Mouse (Mus musculus): ENCODE data around the gene Pcolce.

GRCm38 (mm10) chr5:137610056-137610455 lies 3.5 kb downstream of the Pcolce start:
- TF ChIP-seq EP300 (IDR thresholded peaks at IDR 0.05) (no peak), CTCF (IDR thresholded peaks at IDR 0.05) (no peak)

Measured in lung, postnatal 0 days (tissue).